Mouse (Mus musculus) kidney, adult 11 months (tissue): Measurements from ENCODE around the gene Gm49333.

Source experiments
- DNase-seq: peaks from one replicate; pipeline ENCODE4 v3.0.0; 2022

The Gm49333 gene

GRCm38 (mm10) chr16:20691617-20692016 is 80.2 kb downstream of the Gm49333 start:
- no peak for DNase-seq

GRCm38 (mm10) chr16:20692241-20692965 is 81.0 kb downstream of the Gm49333 start:
- no peak for DNase-seq

DNA sequence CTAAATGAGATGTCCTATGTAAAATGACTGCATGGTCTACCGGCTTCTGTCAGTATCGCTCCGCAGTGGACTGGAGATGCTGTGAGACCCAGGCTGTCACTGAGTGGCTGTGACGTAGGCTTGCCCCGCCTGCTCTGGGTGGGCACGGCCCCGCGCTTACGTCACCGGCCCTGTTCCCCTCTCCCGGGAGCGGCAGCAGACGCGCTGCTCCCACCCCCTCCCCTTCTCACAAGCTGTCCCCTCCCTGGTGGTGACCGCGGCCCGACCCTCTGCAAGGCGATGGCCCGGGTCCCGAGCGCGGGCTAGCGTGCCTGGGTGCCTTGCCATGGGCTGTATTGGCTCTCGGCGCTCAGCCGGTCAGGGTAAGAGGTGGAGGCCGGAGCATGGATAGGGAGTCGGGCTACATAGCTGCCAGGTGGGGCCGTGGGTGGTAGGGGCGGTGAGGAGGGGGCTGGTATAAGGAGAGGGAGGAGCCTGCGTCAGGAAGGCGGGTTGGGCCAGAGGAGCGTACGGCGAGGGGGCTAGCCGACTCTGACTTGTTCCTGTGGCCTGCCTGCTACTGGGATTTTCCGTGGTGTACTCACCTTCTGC is 81.8 kb downstream of the Gm49333 start, which contains the start of gene Fam131a:
Gene Fam131a (plus strand): TSS at position 131 of the 591 bp plus-strand sequence.
- DNase-seq: peak; percentile 81

DNA sequence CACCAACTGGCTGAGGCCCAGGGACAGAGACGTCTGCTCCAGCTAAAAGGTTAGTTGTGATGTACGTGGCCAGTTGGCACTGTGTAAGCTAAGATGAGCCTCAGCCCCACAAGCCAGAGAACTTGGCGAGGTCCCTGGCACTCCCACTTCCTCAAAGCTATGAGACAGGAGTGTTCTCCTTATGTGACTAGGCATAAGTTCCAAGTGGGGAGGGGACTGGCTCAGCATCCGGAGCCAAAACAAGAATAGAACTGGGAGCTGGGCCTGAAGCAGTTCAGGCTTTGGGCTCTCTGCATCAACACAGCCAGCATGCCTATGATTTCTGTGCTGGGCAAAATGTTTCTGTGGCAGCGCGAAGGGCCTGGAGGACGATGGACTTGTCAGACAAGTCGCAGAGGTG is 83.4 kb downstream of the Gm49333 start:
- no peak for DNase-seq
